Mouse (Mus musculus) intestine, embryonic 15.5 days (tissue): ENCODE results near the gene Gcc2. TPM values are rescaled to one million over a fixed set of nuclear protein-coding genes. Genes with fewer than 3 reads are reported as not detected.
"Not testable (repeated sequence)": the region's sequence is repeated elsewhere in the genome, so short reads cannot be mapped to it uniquely, and the experiment has no call there.

ENCODE experiments used
- ATAC-seq: fragments of 200-750 bp; cut with Nextera tagmentation; 2 replicates; pipeline ENCODE4 v1.8.0; 2017; ENCODE audit warnings: moderate TSS enrichment, moderate library complexity
- H3K27ac ChIP-seq: fragments of 300-500 bp; sonication (generic); 2 replicates; pipeline ENCODE4 v1.5.1; 2015; ENCODE audit warnings: mild to moderate bottlenecking, inconsistent platforms
- H3K27me3 ChIP-seq: fragments of 300-500 bp; sonication (generic); replicated peaks from 2 replicates; pipeline ENCODE4 v1.6.1; 2015; ENCODE audit warnings: inconsistent platforms
- H3K36me3 ChIP-seq: fragments of 300-500 bp; sonication (generic); 2 replicates; pipeline ENCODE4 v1.6.1; 2015; ENCODE audit warnings: inconsistent platforms
- H3K4me1 ChIP-seq: fragments of 300-500 bp; sonication (generic); replicated peaks from 2 replicates; pipeline ENCODE4 v1.6.1; 2015; ENCODE audit warnings: inconsistent platforms
- H3K4me2 ChIP-seq: fragments of 300-500 bp; sonication (generic); replicated peaks from 2 replicates; pipeline ENCODE4 v1.6.1; 2015; ENCODE audit warnings: mild to moderate bottlenecking, inconsistent platforms
- H3K4me3 ChIP-seq: fragments of 300-500 bp; sonication (generic); replicated peaks from 2 replicates; pipeline ENCODE4 v1.5.1; 2015; ENCODE audit warnings: inconsistent platforms
- H3K9ac ChIP-seq: fragments of 300-500 bp; sonication (generic); 2 replicates; pipeline ENCODE4 v1.6.1; 2015; ENCODE audit warnings: inconsistent platforms
- H3K9me3 ChIP-seq: fragments of 300-500 bp; sonication (generic); 2 replicates; pipeline ENCODE4 v1.6.1; 2016; ENCODE audit warnings: inconsistent platforms
- whole genome bisulfite sequencing: fragments of 180-500 bp; shearing (Covaris S2); methylation state at CpG from one replicate; pipeline ENCODE4 v1.1.7; 2015; 5-methylcytosine and 5-hydroxymethylcytosine counted together
- polyA plus RNA-seq: library from polyadenylated mRNA; unstranded; fragments of >200 nt; fragmentation: Nextera tagmentation; extraction: Ambion mirVana; gene quantifications from 2 replicates; pipeline ENCODE4 v1.2.1, GENCODE M21; 2015

Gcc2 gene
- polyA plus RNA-seq, 1 experiment from 2014 or later: 85.5 TPM

- H3K27ac ChIP-seq: peak overlapping the region; percentile 71
- peak; percentile 68 for ATAC-seq
These were observed 80.9 kb downstream of the Gcc2 start for GRCm38 (mm10) chr10:58336156-58336555.

GRCm38 (mm10) chr10:58337091-58337490, 81.8 kb downstream of the Gcc2 start:
- H3K4me2 ChIP-seq, H3K36me3 ChIP-seq, H3K27me3 ChIP-seq, H3K9me3 ChIP-seq, H3K4me3 ChIP-seq, H3K9ac ChIP-seq, ATAC-seq: not testable (repeated sequence)
- 91% methylated on average over 4 of the region's 4 CpGs for WGBS
- peaks cover 12% of the 10 kb centered on the region for H3K4me1 ChIP-seq
- 0 out of 2 replicates have a peak overlapping the region, but pooled peaks have one; percentile 71 for H3K27ac ChIP-seq

More at GRCm38 (mm10) chr10:58336156-58336555, 80.9 kb downstream of the Gcc2 start:
- Histone ChIP-seq H3K9ac (no peak overlapping the region), H3K27me3 (no peaks in the 10 kb centered on the region), H3K4me2 (no peak overlapping the region), H3K4me1 (peaks cover 10% of the 10 kb centered on the region), H3K9me3 (no peaks in the 10 kb centered on the region), H3K4me3 (no peak overlapping the region), H3K36me3 (no peaks in the 10 kb centered on the region)
- WGBS: 53% methylated on average over 1 of the region's 1 CpGs

- H3K4me3 ChIP-seq: no peak overlapping the region
- 24% methylated on average over 1 of the region's 1 CpGs for WGBS
- no peak for ATAC-seq
- H3K27ac ChIP-seq: no peak overlapping the region
- H3K4me2 ChIP-seq: no peak overlapping the region
- H3K9ac ChIP-seq: no peak overlapping the region
- no peaks in the 10 kb centered on the region for H3K27me3 ChIP-seq
- no peaks in the 10 kb centered on the region for H3K36me3 ChIP-seq
- no peaks in the 10 kb centered on the region for H3K9me3 ChIP-seq
- H3K4me1 ChIP-seq: peaks cover 18% of the 10 kb centered on the region
These were observed 83.3 kb downstream of the Gcc2 start for GRCm38 (mm10) chr10:58338590-58338989.

GRCm38 (mm10) chr10:58341685-58342084, 86.4 kb downstream of the Gcc2 start:
- 31% methylated on average over 2 of the region's 2 CpGs for WGBS
- no peak overlapping the region for H3K9ac ChIP-seq
- H3K27me3 ChIP-seq: no peaks in the 10 kb centered on the region
- no peak overlapping the region for H3K4me2 ChIP-seq
- no peaks in the 10 kb centered on the region for H3K36me3 ChIP-seq
- peak; percentile 89 for ATAC-seq
- H3K4me3 ChIP-seq: no peak overlapping the region
- H3K4me1 ChIP-seq: peaks cover 12% of the 10 kb centered on the region; the same call in 1 of the 2 replicates
- no peaks in the 10 kb centered on the region for H3K9me3 ChIP-seq
- peak overlapping the region; percentile 81 for H3K27ac ChIP-seq

- 37% methylated on average over 2 of the region's 2 CpGs for WGBS
- no peaks in the 10 kb centered on the region for H3K36me3 ChIP-seq
- H3K9ac ChIP-seq: no peak overlapping the region
- H3K27ac ChIP-seq: peak overlapping the region; percentile 81
- H3K27me3 ChIP-seq: no peaks in the 10 kb centered on the region
- no peaks in the 10 kb centered on the region for H3K9me3 ChIP-seq
- no peak for ATAC-seq
- H3K4me2 ChIP-seq: no peak overlapping the region
- peaks cover 12% of the 10 kb centered on the region; the same call in 1 of the 2 replicates for H3K4me1 ChIP-seq
- H3K4me3 ChIP-seq: no peak overlapping the region
These were observed 86.9 kb downstream of the Gcc2 start for GRCm38 (mm10) chr10:58342199-58342598.

GRCm38 (mm10) chr10:58343552-58343951, 88.3 kb downstream of the Gcc2 start:
- Histone ChIP-seq H3K4me1 (peaks cover 9% of the 10 kb centered on the region; the same call in 1 of the 2 replicates), H3K9ac (no peak overlapping the region), H3K4me2 (no peak overlapping the region), H3K4me3 (no peak overlapping the region), H3K27ac (no peak overlapping the region), H3K27me3 (no peaks in the 10 kb centered on the region), H3K9me3 (no peaks in the 10 kb centered on the region), H3K36me3 (no peaks in the 10 kb centered on the region)
- ATAC-seq: no peak
- 94% methylated on average over 3 of the region's 3 CpGs for WGBS

- Histone ChIP-seq H3K36me3 (no peaks in the 10 kb centered on the region), H3K4me3 (no peak overlapping the region), H3K9me3 (no peaks in the 10 kb centered on the region), H3K27me3 (no peaks in the 10 kb centered on the region), H3K4me1 (peaks cover 2% of the 10 kb centered on the region; the same call in 1 of the 2 replicates), H3K4me2 (no peak overlapping the region), H3K27ac (no peak overlapping the region), H3K9ac (no peak overlapping the region)
- WGBS: 78% methylated on average over 3 of the region's 3 CpGs
- no peak for ATAC-seq
These were observed 95.3 kb downstream of the Gcc2 start for GRCm38 (mm10) chr10:58350600-58350999.

GRCm38 (mm10) chr10:58351670-58352069, 96.4 kb downstream of the Gcc2 start:
- Histone ChIP-seq H3K9ac (no peak overlapping the region), H3K9me3 (no peaks in the 10 kb centered on the region), H3K27ac (no peak overlapping the region), H3K4me3 (no peak overlapping the region), H3K4me1 (peaks cover 2% of the 10 kb centered on the region; the same call in 1 of the 2 replicates), H3K4me2 (no peak overlapping the region), H3K27me3 (no peaks in the 10 kb centered on the region), H3K36me3 (no peaks in the 10 kb centered on the region)
- 59% methylated on average over 2 of the region's 2 CpGs for WGBS
- peak; percentile 57 for ATAC-seq

GRCm38 (mm10) chr10:58352364-58352763, 97.1 kb downstream of the Gcc2 start:
- Histone ChIP-seq H3K4me1 (peaks cover 2% of the 10 kb centered on the region; the same call in 1 of the 2 replicates), H3K9ac (no peak overlapping the region), H3K36me3 (no peaks in the 10 kb centered on the region), H3K4me2 (no peak overlapping the region), H3K4me3 (no peak overlapping the region), H3K9me3 (no peaks in the 10 kb centered on the region), H3K27ac (no peak overlapping the region), H3K27me3 (no peaks in the 10 kb centered on the region)
- no peak for ATAC-seq
- WGBS: 79% methylated on average over 3 of the region's 3 CpGs

- 37% methylated on average over 3 of the region's 3 CpGs for WGBS
- Histone ChIP-seq H3K9me3 (no peaks in the 10 kb centered on the region), H3K27me3 (no peaks in the 10 kb centered on the region), H3K36me3 (no peaks in the 10 kb centered on the region), H3K4me2 (peak overlapping the region; percentile 12; the same call in 1 of the 2 replicates), H3K4me3 (no peak overlapping the region), H3K9ac (no peak overlapping the region), H3K27ac (0 out of 2 replicates have a peak overlapping the region, but pooled peaks have one; percentile 38), H3K4me1 (peaks cover 2% of the 10 kb centered on the region; the same call in 1 of the 2 replicates)
- peak; percentile 61 for ATAC-seq
These were observed 99.3 kb downstream of the Gcc2 start for GRCm38 (mm10) chr10:58354561-58354960.

Other genes starting within 250 kb of the Gcc2 start
- gene AW822073, start 30.6 kb upstream of the Gcc2 start, polyA plus RNA-seq: not detected in 2 replicates
- not detected in 2 replicates for gene Duxf3, start 22.8 kb upstream of the Gcc2 start, polyA plus RNA-seq
- gene Gm4981, start 18.8 kb upstream of the Gcc2 start, polyA plus RNA-seq: not detected in 2 replicates
- 131 and 143 TPM in 2 replicates for gene Lims1, start 68.0 kb downstream of the Gcc2 start, polyA plus RNA-seq
- gene Ranbp2, start 191.4 kb downstream of the Gcc2 start, polyA plus RNA-seq: 19.9 and 23.1 TPM in 2 replicates
- gene Ccdc138, start 242.5 kb downstream of the Gcc2 start, polyA plus RNA-seq: 6.9 and 7.3 TPM in 2 replicates